Mouse (Mus musculus) myocyte (in vitro differentiated cells): Measurements from ENCODE around the gene Fstl4. TPM values are rescaled to one million over a fixed set of nuclear protein-coding genes. Genes with fewer than 3 reads are reported as not detected.

ENCODE experiments used
- H3K27me3 ChIP-seq: one replicate; pipeline ENCODE4 v1.6.1; 2011; ENCODE audit not compliant: control insufficient read depth, insufficient read depth, insufficient read length
- H3K36me3 ChIP-seq: one replicate; pipeline ENCODE4 v1.6.1; 2011; ENCODE audit not compliant: control insufficient read depth, insufficient read depth
- H3K4me2 ChIP-seq: one replicate; pipeline ENCODE4 v1.6.1; 2011; ENCODE audit warnings: low read depth, control low read depth
- H3K4me3 ChIP-seq: one replicate; pipeline ENCODE4 v1.5.1; 2011; ENCODE audit warnings: mild to moderate bottlenecking, control low read depth, moderate library complexity
- H3K79me2 ChIP-seq: one replicate; pipeline ENCODE4 v1.6.1; 2011; ENCODE audit not compliant: control insufficient read depth, insufficient read depth
- H3ac ChIP-seq: one replicate; pipeline ENCODE4 v1.6.1; 2011; ENCODE audit not compliant: control insufficient read depth, insufficient read length
- CEBPB ChIP-seq: IDR thresholded peaks from 2 replicates; pipeline ENCODE4 v1.6.1; 2011; ENCODE audit warnings: mild to moderate bottlenecking, moderate library complexity; ENCODE audit not compliant: poor library complexity, insufficient read depth, severe bottlenecking
- E2F4 ChIP-seq: IDR thresholded peaks from one replicate; pipeline ENCODE4 v1.6.1; 2011; ENCODE audit warnings: mild to moderate bottlenecking, control low read depth, moderate library complexity; ENCODE audit not compliant: insufficient read depth
- MAX ChIP-seq: IDR thresholded peaks from one replicate; pipeline ENCODE4 v1.6.1; 2011; ENCODE audit warnings: low read depth, mild to moderate bottlenecking, control low read depth
- MYOD1 ChIP-seq, 3 experiments: IDR thresholded peaks; one replicate each; pipeline ENCODE4 v1.6.1; 2011; ENCODE audit warnings: control low read depth in 2 of 3, low read depth in 2 of 3, mild to moderate bottlenecking in 2 of 3, moderate library complexity in 1 of 3; ENCODE audit not compliant: insufficient read length in 2 of 3, control insufficient read depth in 1 of 3
- MYOG ChIP-seq, 3 experiments: IDR thresholded peaks; one replicate each; pipeline ENCODE4 v1.6.1; 2011; ENCODE audit warnings: control low read depth in 2 of 3, low read depth in 2 of 3, mild to moderate bottlenecking in 2 of 3; ENCODE audit not compliant: insufficient read length in 2 of 3, control insufficient read depth in 1 of 3, insufficient read depth in 1 of 3
- POLR2A ChIP-seq: IDR thresholded peaks from one replicate; pipeline ENCODE4 v1.6.1; 2011; ENCODE audit warnings: low read depth, mild to moderate bottlenecking, control low read depth, moderate library complexity; ENCODE audit not compliant: insufficient read length
- POLR2AphosphoS2 ChIP-seq: IDR thresholded peaks from one replicate; pipeline ENCODE4 v1.6.1; 2011; ENCODE audit warnings: low read depth, control low read depth; ENCODE audit not compliant: insufficient read length
- REST ChIP-seq: IDR thresholded peaks from one replicate; pipeline ENCODE4 v1.6.1; 2011; ENCODE audit warnings: mild to moderate bottlenecking, control low read depth, moderate library complexity; ENCODE audit not compliant: insufficient read depth, insufficient read length
- SRF ChIP-seq: IDR thresholded peaks from one replicate; pipeline ENCODE4 v1.6.1; 2011; ENCODE audit warnings: low read depth; ENCODE audit not compliant: control insufficient read depth, insufficient read length
- TCF12 ChIP-seq: IDR thresholded peaks from one replicate; pipeline ENCODE4 v1.6.1; 2011; ENCODE audit warnings: mild to moderate bottlenecking, control low read depth; ENCODE audit not compliant: poor library complexity, insufficient read depth, severe bottlenecking
- TCF3 ChIP-seq: IDR thresholded peaks from one replicate; pipeline ENCODE4 v1.6.1; 2011; ENCODE audit warnings: low read depth, control low read depth; ENCODE audit not compliant: insufficient read length
- USF1 ChIP-seq: IDR thresholded peaks from one replicate; pipeline ENCODE4 v1.6.1; 2011; ENCODE audit warnings: low read depth, mild to moderate bottlenecking, control low read depth, moderate library complexity
- polyA plus RNA-seq: library from polyadenylated mRNA; unstranded; fragments of >200 nt; fragmentation: generic; extraction: Trizol; gene quantifications from one replicate; pipeline ENCODE4 v1.2.1, GENCODE M21; 2012; ENCODE audit warnings: missing spikeins

Gene Fstl4
- polyA plus RNA-seq, 1 experiment = not detected

GRCm38 (mm10) chr11:53202459-53203250 is 438.2 kb downstream of the Fstl4 start:
- H3K79me2 ChIP-seq = no peaks in the 10 kb centered on the region
- H3K27me3 ChIP-seq = no peaks in the 10 kb centered on the region
- TF ChIP-seq MYOG (IDR thresholded peaks at IDR 0.05; ENCODE audit: control insufficient read depth in 1 of 3, insufficient read depth in 1 of 3, insufficient read length in 2 of 3, low read depth in 2 of 3) (no peak), MYOD1 (IDR thresholded peaks at IDR 0.05; ENCODE audit: control insufficient read depth in 1 of 3, insufficient read length in 2 of 3, low read depth in 2 of 3) (no peak), MAX (no peak), REST (no peak), E2F4 (no peak), TCF3 (no peak), SRF (no peak), POLR2AphosphoS2 (no peak), POLR2A (no peak), CEBPB (no peak), USF1 (no peak), TCF12 (no peak)
- no peak overlapping the region for H3K4me2 ChIP-seq
- H3K4me3 ChIP-seq = no peak overlapping the region
- no peak overlapping the region for H3ac ChIP-seq
- H3K36me3 ChIP-seq = no peaks in the 10 kb centered on the region

DNA sequence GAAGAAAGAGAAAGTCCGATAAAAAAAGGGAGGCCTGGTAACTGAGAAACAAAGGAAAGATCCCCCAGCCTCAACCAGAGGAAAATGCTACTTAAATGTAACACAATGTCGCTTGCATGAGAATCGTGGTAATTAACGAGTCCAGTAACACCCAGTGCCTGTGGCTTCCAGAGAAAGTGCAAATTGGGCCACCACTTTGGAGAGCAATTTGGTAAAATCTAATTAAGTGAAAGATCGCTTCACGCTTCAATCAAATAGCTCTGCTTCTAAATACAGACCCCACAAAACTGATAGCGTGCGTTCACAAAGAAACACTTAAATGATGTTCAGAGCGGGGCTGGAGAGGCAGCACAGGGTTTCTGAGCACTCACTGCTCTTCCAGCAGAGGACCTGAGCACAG is 446.4 kb downstream of the Fstl4 start:
- H3K36me3 ChIP-seq = no peaks in the 10 kb centered on the region
- H3K27me3 ChIP-seq = no peaks in the 10 kb centered on the region
- H3K4me2 ChIP-seq = no peak overlapping the region
- H3ac ChIP-seq = no peak overlapping the region
- no peak for TF ChIP-seq MYOD1 (IDR thresholded peaks at IDR 0.05; ENCODE audit: control insufficient read depth in 1 of 3, insufficient read length in 2 of 3, low read depth in 2 of 3)
- TF ChIP-seq POLR2A = no peak
- no peak for TF ChIP-seq MYOG (IDR thresholded peaks at IDR 0.05; ENCODE audit: control insufficient read depth in 1 of 3, insufficient read depth in 1 of 3, insufficient read length in 2 of 3, low read depth in 2 of 3)
- TF ChIP-seq CEBPB = no peak
- TF ChIP-seq E2F4 = no peak
- no peak overlapping the region for H3K4me3 ChIP-seq
- no peaks in the 10 kb centered on the region for H3K79me2 ChIP-seq

- no peaks in the 10 kb centered on the region for H3K27me3 ChIP-seq
- H3K4me3 ChIP-seq = no peak overlapping the region
- TF ChIP-seq POLR2AphosphoS2 (no peak), MAX (no peak), USF1 (no peak), E2F4 (no peak), POLR2A (no peak), MYOG (IDR thresholded peaks at IDR 0.05; ENCODE audit: control insufficient read depth in 1 of 3, insufficient read depth in 1 of 3, insufficient read length in 2 of 3, low read depth in 2 of 3) (no peak), CEBPB (no peak), SRF (no peak), MYOD1 (IDR thresholded peaks at IDR 0.05; ENCODE audit: control insufficient read depth in 1 of 3, insufficient read length in 2 of 3, low read depth in 2 of 3) (no peak), REST (no peak), TCF3 (no peak), TCF12 (no peak)
- H3K36me3 ChIP-seq = no peaks in the 10 kb centered on the region
- no peak overlapping the region for H3ac ChIP-seq
- H3K79me2 ChIP-seq = no peaks in the 10 kb centered on the region
- H3K4me2 ChIP-seq = no peak overlapping the region
Observed at GRCm38 (mm10) chr11:53229011-53229410, 464.6 kb downstream of the Fstl4 start.

GRCm38 (mm10) chr11:53231836-53232235 is 467.4 kb downstream of the Fstl4 start:
- no peaks in the 10 kb centered on the region for H3K36me3 ChIP-seq

More at GRCm38 (mm10) chr11:53231836-53232235, 467.4 kb downstream of the Fstl4 start:
- no peak overlapping the region for H3ac ChIP-seq
- TF ChIP-seq MAX (no peak), POLR2A (no peak), CEBPB (no peak), SRF (no peak), TCF12 (no peak), MYOD1 (IDR thresholded peaks at IDR 0.05; ENCODE audit: control insufficient read depth in 1 of 3, insufficient read length in 2 of 3, low read depth in 2 of 3) (no peak), REST (no peak), TCF3 (no peak), USF1 (no peak), E2F4 (no peak), POLR2AphosphoS2 (no peak)
- H3K4me3 ChIP-seq = no peak overlapping the region
- no peaks in the 10 kb centered on the region for H3K79me2 ChIP-seq
- H3K4me2 ChIP-seq = no peak overlapping the region
- no peaks in the 10 kb centered on the region for H3K27me3 ChIP-seq
